Mouse (Mus musculus) activated CD4-positive, CD25-positive, alpha-beta regulatory T cell, adult 4 months (primary cell): ENCODE data around the gene Agtr1a. TPM values are rescaled to one million over a fixed set of nuclear protein-coding genes. Genes with fewer than 3 reads are reported as not detected.

ENCODE experiments used
- ATAC-seq: one replicate; pipeline ENCODE4 v1.8.0; 2017
- polyA plus RNA-seq, 2 experiments: library from polyadenylated mRNA; unstranded; fragments of 100-300 nt; shearing (Covaris generic); gene quantifications; one replicate each; pipeline ENCODE4 v1.2.1; 2017

Gene Agtr1a
- polyA plus RNA-seq, 2 experiments from 2014 or later = 0.30 TPM; not detected in 1

GRCm38 (mm10) chr13:30364097-30364625 is 27.9 kb downstream of the Agtr1a start:
- no peak for ATAC-seq

DNA sequence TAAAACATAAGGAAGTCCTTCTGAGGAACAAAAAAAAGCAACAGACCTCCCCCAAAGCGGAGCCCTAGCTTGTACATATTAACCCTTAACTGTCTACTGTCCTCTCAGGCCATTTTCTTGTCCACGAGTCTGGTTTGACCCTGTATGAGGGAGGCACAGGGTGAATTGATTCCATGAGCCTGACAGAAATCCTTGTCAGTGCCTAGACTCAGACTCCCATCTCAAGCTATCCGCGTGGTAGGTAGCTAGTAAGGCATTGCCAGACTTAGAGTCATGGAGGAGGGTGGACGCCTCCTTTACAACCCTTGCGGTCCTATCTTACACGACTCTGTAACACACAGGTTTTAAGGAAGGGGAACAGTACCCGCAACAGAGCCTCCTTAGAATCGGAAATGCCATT is 28.5 kb downstream of the Agtr1a start:
- ATAC-seq = no peak

DNA sequence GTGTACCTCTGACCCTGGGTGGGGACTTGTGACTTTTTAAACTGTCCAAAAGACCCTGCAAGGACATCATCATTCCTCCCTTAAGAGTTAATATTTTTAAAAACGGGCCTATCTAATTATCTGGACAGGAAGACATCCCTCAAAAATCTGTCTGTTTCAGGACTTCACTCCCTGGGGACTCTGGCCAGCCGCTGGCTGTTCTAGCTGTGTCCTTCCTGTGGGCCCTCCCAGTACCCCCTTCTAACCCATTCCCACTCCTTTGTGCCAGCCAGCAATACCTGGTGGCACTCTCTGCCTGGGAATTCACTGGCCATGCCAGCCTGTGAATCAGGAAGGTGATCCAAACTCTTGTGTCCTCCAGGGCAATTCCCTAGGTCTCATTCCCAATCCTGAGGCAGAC is 29.1 kb downstream of the Agtr1a start:
- no peak for ATAC-seq

- ATAC-seq = no peak
These were observed 31.9 kb downstream of the Agtr1a start for GRCm38 (mm10) chr13:30368116-30368515.

- ATAC-seq = no peak
These were observed 32.5 kb downstream of the Agtr1a start for GRCm38 (mm10) chr13:30368746-30369145.

DNA sequence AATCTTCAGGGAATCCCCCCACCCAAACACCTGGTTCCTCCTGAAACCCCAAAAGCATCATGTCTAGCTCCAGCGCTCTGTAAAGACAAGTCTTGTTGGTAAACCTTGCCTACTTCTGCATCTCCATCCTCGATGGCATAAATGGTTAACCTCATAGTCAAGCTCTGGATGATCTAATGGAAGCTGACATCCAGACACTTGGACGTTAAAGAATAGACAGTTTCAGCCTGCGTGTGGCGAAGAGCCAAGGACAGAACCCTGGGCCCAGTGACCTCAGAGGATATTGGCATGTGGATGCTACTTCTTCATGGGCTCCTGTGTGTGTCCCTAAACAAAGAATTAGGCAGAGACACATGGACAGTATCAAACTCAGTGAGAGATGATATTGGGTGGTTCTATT is 42.6 kb downstream of the Agtr1a start:
- no peak for ATAC-seq

DNA sequence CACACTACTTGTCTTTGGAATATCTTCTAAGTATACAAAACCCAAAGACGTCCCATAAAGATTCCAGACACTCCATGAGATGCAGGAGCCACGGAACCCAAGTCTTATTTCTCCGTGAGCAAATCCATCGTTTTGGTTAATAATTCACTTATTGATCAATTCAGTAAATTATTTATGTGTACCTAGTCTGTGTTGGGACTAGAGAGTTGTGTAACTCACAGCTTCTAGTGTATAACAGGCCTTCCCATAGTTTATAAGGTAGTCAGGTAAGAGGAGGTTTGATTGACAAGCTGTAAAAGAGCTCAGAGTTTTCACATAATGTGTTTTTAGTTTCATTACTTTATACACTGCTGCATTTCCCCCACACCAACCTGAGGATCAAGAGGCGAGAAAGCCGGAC is 48.9 kb downstream of the Agtr1a start:
- ATAC-seq = no peak

DNA sequence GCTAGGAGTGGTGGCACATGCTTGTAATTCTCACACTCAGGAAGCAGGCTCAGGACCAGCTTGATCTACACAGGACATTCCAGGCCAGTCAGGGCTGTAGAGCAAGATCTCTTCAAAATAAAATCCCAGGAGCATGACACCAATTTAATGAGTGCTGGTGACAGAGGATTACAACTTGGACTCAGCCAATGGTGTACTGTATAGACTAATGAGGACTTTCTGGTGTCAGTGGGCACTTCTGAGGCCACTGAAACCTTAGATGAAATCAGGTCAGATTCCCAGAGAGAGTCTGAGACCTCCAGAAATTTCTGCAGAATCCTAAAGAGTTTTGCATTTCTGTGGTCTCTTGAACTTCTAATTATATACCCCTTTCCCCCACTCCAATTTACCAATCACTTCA is 57.9 kb downstream of the Agtr1a start:
- ATAC-seq = no peak

DNA sequence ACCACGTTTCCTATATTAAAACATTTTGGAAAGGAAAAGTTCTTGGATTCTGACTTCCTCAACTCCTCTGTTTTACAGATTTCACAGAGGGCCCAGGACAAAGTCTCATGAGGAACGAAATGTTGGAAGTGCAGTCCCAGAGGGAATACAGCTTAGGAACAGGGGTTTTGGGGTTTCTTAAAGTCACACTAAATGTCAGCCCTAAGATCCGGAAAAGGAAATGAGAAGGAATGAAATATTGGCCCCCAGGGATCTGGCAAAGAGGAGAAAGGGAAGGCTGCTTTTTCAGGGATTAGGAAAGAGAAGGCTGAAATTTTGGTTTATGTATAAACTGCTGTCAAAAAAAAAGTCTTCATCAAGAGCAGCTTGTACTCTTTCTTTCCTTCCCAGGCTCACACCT is 60.2 kb downstream of the Agtr1a start:
- ATAC-seq = no peak

- no peak for ATAC-seq
These were observed 62.6 kb downstream of the Agtr1a start for GRCm38 (mm10) chr13:30398852-30399251.

DNA sequence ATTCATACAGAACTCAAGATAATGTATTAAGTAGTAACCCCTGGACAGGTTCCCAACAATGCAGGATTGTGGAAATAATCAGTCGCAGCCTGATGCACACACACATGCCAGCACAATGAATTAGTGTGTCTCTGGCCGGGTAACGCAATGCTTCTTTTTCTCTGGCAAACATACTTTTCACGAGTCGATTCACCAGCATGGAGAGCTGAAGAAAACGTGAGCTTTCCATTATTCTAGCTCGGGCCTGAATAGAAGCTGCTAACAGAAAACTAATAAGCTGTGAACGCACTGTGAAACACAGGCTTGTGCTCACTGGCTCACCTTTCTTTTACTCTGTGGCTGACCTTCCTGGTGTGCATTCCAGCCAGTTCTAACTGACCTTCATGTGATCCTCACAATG is 64.4 kb downstream of the Agtr1a start:
- no peak for ATAC-seq

GRCm38 (mm10) chr13:30403874-30404273 is 67.6 kb downstream of the Agtr1a start:
- no peak for ATAC-seq

DNA sequence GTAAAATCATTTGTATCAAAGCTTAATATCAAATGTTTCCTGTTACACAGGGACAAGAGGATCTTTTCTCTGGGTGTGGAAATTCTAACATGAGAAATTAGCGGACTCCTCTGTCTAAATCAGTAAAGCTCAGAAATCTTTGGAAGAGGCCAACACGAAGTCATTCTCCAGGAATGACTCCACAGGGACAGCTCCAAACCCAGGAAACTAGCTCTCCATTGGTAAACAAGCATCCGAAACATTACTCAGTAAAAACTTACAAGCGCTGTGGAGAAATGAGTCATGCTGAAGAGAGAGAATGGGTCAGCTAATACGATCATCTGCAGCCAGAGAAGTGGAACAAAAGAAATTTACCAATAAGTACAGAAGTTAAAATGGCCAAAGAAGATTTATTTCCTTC is 82.4 kb downstream of the Agtr1a start:
- no peak for ATAC-seq

DNA sequence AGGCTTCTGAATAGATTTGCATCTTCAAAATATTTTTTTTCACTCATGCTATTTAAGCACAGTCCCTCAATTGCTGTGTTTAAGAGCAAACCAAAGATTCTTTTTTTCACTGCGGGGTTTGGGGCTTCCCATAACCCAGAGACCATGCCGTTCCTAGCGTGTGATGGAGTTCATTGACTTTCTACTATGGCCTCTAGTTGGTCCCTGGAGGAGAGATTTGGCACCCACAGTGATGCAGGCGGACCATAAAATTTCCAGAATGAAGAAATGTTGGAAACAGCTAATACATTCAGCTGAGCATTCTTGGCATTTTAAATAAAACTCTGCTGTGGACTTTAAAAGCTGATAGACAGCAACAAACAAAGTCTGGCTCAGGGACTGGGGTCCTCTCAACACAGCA is 90.8 kb downstream of the Agtr1a start:
- no peak for ATAC-seq

DNA sequence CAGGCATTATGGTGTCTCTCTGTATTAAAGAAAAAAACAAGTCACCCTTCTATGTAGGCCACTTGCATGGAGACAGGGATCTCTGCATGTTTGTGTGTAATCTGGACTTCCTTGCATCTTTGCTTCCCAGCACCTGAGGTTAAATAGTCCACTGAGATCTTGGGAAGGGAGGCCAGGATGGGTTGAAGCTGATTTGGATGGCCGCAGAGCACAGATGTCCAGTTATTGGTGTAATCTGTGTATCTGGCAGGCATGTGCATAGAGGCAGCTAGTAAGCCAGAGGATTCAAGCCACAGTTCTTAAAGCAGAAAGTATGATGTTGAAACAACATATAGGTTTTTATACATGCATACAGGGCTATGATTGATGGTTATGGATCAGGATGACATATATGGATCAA is 91.2 kb downstream of the Agtr1a start:
- ATAC-seq = no peak

Other genes with a start within 250 kb of the Agtr1a start
- gene Mboat1, start 200.0 kb upstream of the Agtr1a start, polyA plus RNA-seq = 10 to 100 TPM; 13.2 to 16.1 TPM
- gene Uqcrfs1, start 208.9 kb downstream of the Agtr1a start, polyA plus RNA-seq = 100 to 1,000 TPM; 140 to 147 TPM